Mouse (Mus musculus): ENCODE measurements around the gene Olfr370. TPM values are rescaled to one million over a fixed set of nuclear protein-coding genes. Genes with fewer than 3 reads are reported as not detected.

Olfr370 gene
- total and polyA plus RNA-seq, 2 experiments from 2014 or later = not detected

DNA sequence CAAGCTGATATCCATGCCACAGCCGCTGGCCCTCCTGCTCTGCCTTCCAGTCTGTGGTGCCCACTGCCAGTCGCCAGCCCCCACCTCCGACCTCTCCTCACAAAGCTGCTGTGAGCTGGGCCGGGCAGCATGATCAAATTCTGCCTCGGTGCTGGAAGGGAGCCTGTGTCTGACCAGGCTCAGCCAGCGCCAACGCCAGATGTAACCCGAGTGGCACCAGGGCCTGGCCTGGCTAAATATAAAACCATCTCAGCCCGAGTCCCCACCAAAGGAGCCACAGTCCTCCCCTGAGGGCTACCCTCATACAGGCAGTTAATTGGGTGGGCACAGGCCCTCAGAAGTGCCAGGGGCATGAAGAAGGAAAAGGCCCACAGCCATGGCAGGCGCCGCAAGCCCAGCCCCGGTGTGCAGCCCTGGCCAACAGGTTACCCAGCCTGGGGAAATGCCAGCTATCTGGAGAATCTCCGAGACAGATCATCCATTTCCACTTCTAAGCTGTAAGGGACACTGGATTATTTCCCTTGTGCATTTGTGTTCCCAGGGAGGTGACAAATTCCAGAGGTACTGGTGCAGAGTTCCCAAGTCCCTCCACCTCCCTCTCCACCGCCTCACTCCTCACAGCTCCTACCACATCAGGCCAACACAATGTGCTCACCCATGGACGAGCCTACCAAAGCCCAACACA is 39.2 kb downstream of the Olfr370 start:
- no peak overlapping the region for H3K4me2 ChIP-seq (ENCODE audit: low read depth)
- peaks cover 42% of the 10 kb centered on the region for H3K36me3 ChIP-seq (ENCODE audit: insufficient read depth)
- no peak overlapping the region for H3K27ac ChIP-seq (ENCODE audit: low read depth, low read length)
- H3K27me3 ChIP-seq (ENCODE audit: insufficient read depth, low read length) = no peaks in the 10 kb centered on the region
- TF ChIP-seq CTCF (IDR thresholded peaks at IDR 0.05; ENCODE audit: low read depth) = no peak
- WGBS = 79% methylated on average over 15 of the region's 15 CpGs
- H3K4me3 ChIP-seq (ENCODE audit: low read depth, low read length) = no peak overlapping the region
- no peaks in the 10 kb centered on the region for H3K9me3 ChIP-seq (ENCODE audit: low read length)
- DNase-seq (no peak), ATAC-seq (no peak)
- no peak overlapping the region for H3K9ac ChIP-seq
- H3K4me1 ChIP-seq (ENCODE audit: insufficient read depth) = 0 out of 2 replicates have a peak, but pooled peaks cover 3% of the 10 kb centered on the region

DNA sequence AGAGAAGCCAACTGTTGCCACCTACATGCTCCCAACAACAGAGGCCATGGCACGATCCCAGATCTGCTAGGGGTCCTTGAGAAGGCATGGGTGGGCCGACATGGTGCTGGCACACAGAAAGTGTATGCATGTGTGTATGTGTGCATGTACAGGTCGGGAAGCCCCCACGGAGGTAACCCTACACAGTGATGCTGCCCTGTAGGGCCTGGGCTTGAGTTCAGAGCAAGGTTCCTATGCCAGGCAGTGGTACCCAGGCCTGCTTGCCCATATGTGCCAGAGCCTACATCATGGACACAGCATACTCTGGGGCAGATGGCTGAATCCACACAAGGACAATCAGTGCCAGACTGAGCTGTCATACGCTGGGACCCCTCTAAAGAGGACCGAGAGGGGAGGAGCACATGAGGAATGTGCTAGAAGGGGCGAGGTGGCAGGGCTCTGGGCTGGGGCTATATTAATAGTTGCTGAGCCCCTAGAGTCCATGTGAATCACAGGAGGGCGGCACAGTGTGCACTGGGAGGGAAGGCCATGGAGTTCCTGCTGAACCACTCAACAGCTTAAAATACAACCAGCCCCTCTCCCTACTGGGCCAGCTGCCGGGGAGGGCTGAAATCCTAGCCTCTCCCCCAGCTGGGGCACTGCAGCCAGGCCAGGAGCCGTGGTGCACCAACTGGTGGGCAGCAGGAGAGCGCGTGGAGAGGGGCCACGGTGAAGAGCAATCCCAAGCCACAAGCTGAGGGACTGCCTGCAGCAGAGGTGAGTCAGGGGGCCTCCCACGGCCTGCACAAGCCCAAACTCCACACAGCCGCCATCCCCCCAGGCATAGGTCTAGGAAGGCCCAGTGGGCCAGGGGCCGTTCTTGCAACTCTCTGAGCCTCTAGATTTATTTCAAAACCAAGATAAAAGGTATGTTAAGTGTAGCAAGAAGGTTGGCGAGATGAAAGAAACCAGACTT is 40.3 kb downstream of the Olfr370 start:
- Histone ChIP-seq H3K4me3 (ENCODE audit: low read depth, low read length) (no peak overlapping the region), H3K27me3 (ENCODE audit: insufficient read depth, low read length) (no peaks in the 10 kb centered on the region), H3K9ac (no peak overlapping the region), H3K27ac (ENCODE audit: low read depth, low read length) (no peak overlapping the region), H3K9me3 (ENCODE audit: low read length) (no peaks in the 10 kb centered on the region), H3K4me1 (ENCODE audit: insufficient read depth) (0 out of 2 replicates have a peak, but pooled peaks cover 3% of the 10 kb centered on the region), H3K36me3 (ENCODE audit: insufficient read depth) (peaks cover 34% of the 10 kb centered on the region), H3K4me2 (ENCODE audit: low read depth) (no peak overlapping the region)
- DNase-seq = no peak
- no peak for TF ChIP-seq CTCF (IDR thresholded peaks at IDR 0.05; ENCODE audit: low read depth)
- 78% methylated on average over 17 of the region's 17 CpGs for WGBS
- ATAC-seq = peak; percentile 30

DNA sequence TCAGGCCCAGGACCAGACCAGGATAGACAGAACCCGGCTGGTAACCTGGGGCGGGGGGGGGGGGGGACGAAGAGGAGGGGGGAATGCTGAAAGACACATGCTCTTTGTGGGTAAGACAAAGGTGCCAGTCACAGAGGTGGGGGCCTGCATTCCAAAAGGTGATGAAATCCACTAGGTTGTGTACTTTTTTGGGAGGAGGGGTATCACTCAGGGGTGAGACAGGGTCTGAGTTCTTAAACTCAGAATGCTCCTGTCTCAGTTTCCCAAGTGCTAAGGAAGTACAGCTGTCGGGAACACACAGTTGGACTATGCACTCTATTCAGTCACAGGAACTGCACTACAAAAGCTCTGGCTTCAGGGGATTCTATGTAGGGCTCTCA is 40.9 kb downstream of the Olfr370 start:
- no peaks in the 10 kb centered on the region for H3K9me3 ChIP-seq (ENCODE audit: low read length)
- WGBS = 51% methylated on average over 4 of the region's 4 CpGs
- no peak for TF ChIP-seq CTCF (IDR thresholded peaks at IDR 0.05; ENCODE audit: low read depth)
- ATAC-seq (no peak), DNase-seq (no peak)
- 0 out of 2 replicates have a peak, but pooled peaks cover 3% of the 10 kb centered on the region for H3K4me1 ChIP-seq (ENCODE audit: insufficient read depth)
- peaks cover 29% of the 10 kb centered on the region for H3K36me3 ChIP-seq (ENCODE audit: insufficient read depth)
- H3K9ac ChIP-seq = no peak overlapping the region
- H3K4me2 ChIP-seq (ENCODE audit: low read depth) = no peak overlapping the region
- H3K4me3 ChIP-seq (ENCODE audit: low read depth, low read length) = no peak overlapping the region
- H3K27ac ChIP-seq (ENCODE audit: low read depth, low read length) = no peak overlapping the region
- H3K27me3 ChIP-seq (ENCODE audit: insufficient read depth, low read length) = no peaks in the 10 kb centered on the region

DNA sequence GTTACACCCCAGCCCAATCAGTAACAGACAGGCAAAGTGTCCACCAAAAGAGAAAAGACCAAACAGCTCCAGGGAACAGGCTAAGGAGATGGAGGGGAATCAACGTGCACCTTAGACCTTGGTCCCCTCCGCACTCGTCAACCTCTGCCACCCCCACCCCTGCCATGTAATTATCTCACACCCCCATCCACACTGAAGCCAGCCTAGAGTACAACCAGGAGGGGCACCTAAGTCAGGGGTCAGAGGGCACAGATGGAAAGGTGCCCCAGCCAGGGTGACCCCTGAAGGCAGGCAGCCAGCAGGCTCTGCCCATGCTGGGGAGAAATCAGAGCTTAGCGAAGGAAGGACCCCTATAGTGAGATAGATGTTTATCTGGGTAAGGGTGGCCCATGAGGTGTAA is 41.3 kb downstream of the Olfr370 start:
- no peak for TF ChIP-seq CTCF (IDR thresholded peaks at IDR 0.05; ENCODE audit: low read depth)
- no peaks in the 10 kb centered on the region for H3K9me3 ChIP-seq (ENCODE audit: low read length)
- no peak overlapping the region for H3K27ac ChIP-seq (ENCODE audit: low read depth, low read length)
- H3K36me3 ChIP-seq (ENCODE audit: insufficient read depth) = peaks cover 25% of the 10 kb centered on the region
- 0 out of 2 replicates have a peak, but pooled peaks cover 3% of the 10 kb centered on the region for H3K4me1 ChIP-seq (ENCODE audit: insufficient read depth)
- H3K4me3 ChIP-seq (ENCODE audit: low read depth, low read length) = no peak overlapping the region
- WGBS = 80% methylated on average over 4 of the region's 4 CpGs
- no peak for ATAC-seq
- H3K4me2 ChIP-seq (ENCODE audit: low read depth) = no peak overlapping the region
- no peak for DNase-seq
- H3K9ac ChIP-seq = no peak overlapping the region
- no peaks in the 10 kb centered on the region for H3K27me3 ChIP-seq (ENCODE audit: insufficient read depth, low read length)

DNA sequence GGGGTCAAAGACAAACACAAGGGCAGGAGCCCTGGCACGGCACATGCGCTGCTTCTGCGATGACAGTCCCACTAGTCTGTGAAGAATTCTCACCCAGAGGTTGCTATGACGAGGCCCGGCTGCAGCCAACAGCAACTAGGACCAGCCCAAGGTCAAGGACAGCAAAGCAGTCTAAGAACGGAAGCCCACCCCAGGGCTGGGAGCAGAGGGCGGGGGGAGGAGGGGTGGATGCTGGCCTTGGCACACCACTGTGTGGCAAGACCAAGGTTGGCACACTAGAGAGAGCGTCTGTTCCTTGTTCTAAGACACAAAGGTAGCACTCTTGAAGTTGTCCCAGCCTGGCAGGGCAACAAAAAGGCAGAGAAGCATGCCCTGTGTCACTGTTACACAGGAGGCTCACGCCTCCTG is 41.8 kb downstream of the Olfr370 start:
- Histone ChIP-seq H3K9ac (no peak overlapping the region), H3K4me1 (ENCODE audit: insufficient read depth) (0 out of 2 replicates have a peak, but pooled peaks cover 3% of the 10 kb centered on the region), H3K4me3 (ENCODE audit: low read depth, low read length) (no peak overlapping the region), H3K4me2 (ENCODE audit: low read depth) (no peak overlapping the region), H3K36me3 (ENCODE audit: insufficient read depth) (peaks cover 20% of the 10 kb centered on the region), H3K27ac (ENCODE audit: low read depth, low read length) (no peak overlapping the region), H3K27me3 (ENCODE audit: insufficient read depth, low read length) (no peaks in the 10 kb centered on the region), H3K9me3 (ENCODE audit: low read length) (no peaks in the 10 kb centered on the region)
- no peak for TF ChIP-seq CTCF (IDR thresholded peaks at IDR 0.05; ENCODE audit: low read depth)
- WGBS = 53% methylated on average over 9 of the region's 9 CpGs
- DNase-seq (no peak), ATAC-seq (peak; percentile 30)

DNA sequence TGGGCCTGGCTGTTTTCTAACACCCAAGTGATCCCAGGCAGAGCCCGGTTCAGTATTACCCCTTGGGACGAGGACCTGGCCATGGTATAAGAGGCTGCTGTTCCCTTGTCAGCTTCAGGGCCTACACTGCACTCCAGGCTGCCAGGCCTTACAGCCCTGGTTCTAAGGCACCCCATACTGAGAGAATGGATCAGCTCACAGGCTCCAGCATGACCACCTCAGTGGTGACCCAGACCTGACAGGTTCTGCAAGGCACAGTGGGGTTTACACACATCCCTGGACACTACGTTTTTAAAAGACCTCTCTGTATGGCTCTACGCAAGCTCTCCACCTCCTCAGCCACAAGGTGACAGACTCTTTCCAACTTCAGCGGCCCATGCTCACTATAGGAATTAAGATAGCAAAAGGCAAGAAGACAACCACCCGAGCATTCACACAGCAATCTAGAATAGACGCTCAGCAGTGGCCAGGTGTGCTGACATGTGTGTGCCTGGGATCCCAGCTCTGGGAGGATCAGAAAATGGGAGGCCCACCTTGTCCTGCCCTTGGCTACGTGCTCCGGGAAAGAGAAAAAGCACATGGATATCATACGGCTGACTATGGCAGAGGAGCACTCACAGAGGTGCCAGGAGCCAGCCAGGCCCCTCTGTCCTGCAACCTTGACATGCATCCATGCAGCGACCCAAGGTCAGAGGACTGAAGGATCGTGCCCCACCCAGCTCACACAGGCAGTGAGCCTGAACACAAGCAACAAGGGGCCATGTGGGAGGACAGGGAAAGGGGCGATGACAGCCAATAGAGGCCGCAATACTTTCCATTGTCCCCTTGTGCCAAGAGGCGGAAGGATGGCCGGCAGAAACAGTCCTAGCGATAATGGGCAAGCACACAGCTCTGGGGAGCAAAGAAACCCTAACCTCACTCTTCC is 42.8 kb downstream of the Olfr370 start:
- ATAC-seq (no peak), DNase-seq (no peak)
- WGBS = 73% methylated on average over 17 of the region's 17 CpGs
- Histone ChIP-seq H3K36me3 (ENCODE audit: insufficient read depth) (peaks cover 13% of the 10 kb centered on the region), H3K27me3 (ENCODE audit: insufficient read depth, low read length) (no peaks in the 10 kb centered on the region), H3K4me3 (ENCODE audit: low read depth, low read length) (no peak overlapping the region), H3K9ac (no peak overlapping the region), H3K9me3 (ENCODE audit: low read length) (no peaks in the 10 kb centered on the region), H3K4me2 (ENCODE audit: low read depth) (no peak overlapping the region), H3K4me1 (ENCODE audit: insufficient read depth) (0 out of 2 replicates have a peak, but pooled peaks cover 3% of the 10 kb centered on the region), H3K27ac (ENCODE audit: low read depth, low read length) (no peak overlapping the region)
- TF ChIP-seq CTCF (IDR thresholded peaks at IDR 0.05; ENCODE audit: low read depth) = no peak

Measured in forebrain, postnatal 0 days (tissue).